Mouse (Mus musculus) CD4-positive helper T cell, adult 2 months (primary cell): ENCODE results near the gene Plekha4.
"Not testable (repeated sequence)": the region's sequence is repeated elsewhere in the genome, so short reads cannot be mapped to it uniquely, and the experiment has no call there.

Experiments
- DNase-seq: peaks from one replicate; pipeline ENCODE4 v3.0.0-alpha.2; 2012; ENCODE audit warnings: low read depth, missing footprints, low spot score

The Plekha4 gene

GRCm38 (mm10) chr7:45525809-45526473 is at the start of gene Plekha4, which contains the start of gene Ppp1r15a:
Plekha4 (plus strand) TSS chr7:45526330.
Ppp1r15a (minus strand) TSS chr7:45526268.
- peak; percentile 99 for DNase-seq

DNA sequence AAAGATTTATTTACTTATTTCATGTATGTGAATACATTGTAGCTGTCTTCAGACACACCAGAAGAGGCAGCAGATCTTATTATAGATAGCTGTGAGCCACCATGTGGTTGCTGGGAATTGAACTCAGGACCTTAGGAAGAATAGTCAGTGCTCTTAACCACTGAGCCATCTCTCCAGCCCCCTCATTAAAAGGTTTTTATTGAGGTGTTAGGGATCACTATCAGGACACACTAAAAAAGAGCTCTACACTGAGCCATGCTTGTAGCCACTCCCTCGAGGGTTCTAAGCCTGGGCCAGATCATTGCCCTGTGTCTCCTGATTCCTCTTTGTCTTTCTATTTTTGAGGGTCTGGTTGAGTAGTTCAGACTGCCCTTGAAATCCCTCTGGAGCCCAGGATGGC is 49.7 kb upstream of the Plekha4 start:
- no peak for DNase-seq

- DNase-seq = peak; percentile 68
Observed at GRCm38 (mm10) chr7:45477003-45477402, 49.1 kb upstream of the Plekha4 start.

DNA sequence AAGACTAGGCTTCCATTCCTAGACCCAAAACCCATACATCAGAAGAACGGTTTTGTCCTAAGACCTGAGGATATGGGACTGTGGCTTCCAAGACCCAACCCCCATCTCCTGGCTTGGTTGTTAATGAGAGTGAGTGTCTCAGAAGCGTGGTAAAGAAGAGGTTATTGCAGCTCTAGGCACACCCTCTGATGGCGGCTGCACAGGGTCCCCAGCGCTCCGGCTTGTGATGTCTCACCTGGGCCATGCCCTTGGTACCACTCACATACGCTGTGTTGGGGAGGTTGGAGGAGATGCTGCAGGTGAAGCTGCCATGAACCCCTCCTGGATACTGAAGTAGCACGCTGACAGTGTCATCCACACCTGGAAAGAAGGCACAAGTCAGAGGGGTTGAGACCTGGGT is 47.4 kb upstream of the Plekha4 start:
- DNase-seq = no peak

DNA sequence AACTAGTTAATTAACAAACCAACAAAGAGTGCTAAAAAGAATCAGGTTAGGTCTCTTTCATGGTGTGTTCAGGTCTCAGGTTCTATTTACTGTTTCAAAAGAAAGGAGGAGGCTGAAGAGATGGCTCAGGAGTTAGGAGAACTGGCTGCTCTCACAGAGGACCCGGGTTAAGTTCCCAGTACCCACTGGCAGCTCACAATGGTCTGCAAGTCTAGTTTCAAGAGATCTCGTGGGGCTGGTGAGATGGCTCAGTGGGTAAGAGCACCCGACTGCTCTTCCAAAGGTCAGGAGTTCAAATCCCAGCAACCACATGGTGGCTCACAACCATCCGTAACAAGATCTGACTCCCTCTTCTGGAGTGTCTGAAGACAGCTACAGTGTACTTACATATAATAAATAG is 45.8 kb upstream of the Plekha4 start:
- not testable (repeated sequence) for DNase-seq

- DNase-seq = peak; percentile 67
Observed at GRCm38 (mm10) chr7:45481374-45481927, 44.7 kb upstream of the Plekha4 start, which contains the start of gene Tulp2. Tulp2 (plus strand) TSS chr7:45481877.

DNA sequence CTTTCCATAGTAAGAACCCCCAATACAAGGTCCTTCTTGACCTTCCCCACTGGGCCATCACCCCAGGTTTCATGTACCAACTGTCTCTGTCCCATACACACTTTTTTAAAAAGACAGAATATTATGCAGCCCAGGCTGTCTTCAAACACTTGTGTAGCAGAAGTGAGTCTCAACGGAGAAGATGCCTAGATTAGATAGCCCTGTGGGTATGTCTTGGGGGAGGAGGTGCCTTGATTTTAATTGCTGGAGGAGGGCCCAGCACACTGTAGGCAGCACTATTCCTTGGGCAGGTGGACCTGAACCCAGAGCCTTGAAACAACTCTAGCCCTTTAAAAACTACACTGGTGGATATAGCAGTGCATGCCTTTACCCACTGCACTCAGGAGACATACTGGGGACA is 44.0 kb upstream of the Plekha4 start:
- DNase-seq = no peak

- not testable (repeated sequence) for DNase-seq
Observed at GRCm38 (mm10) chr7:45484985-45485384, 41.1 kb upstream of the Plekha4 start.

DNA sequence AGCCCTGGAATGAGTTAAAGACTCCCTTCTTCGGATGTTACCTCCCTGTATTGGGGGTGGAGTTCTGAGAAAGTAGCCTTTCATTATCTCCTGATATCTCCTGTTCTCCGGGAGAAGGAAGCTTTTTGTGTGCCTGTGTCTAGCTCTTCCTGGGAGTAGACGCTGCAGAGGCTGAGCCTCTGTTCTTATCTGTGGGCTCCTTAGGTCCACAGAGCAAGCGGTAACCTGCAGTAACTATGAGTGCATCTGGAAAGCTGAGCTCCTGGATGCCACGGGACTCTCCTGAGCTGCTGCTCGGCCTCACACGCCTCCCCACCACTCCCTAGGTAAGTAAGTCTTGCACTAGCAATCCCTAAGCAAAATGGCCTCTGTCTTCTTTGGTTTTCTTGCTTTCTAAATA is 40.0 kb upstream of the Plekha4 start:
- no peak for DNase-seq

GRCm38 (mm10) chr7:45486761-45487415 is 39.2 kb upstream of the Plekha4 start, which contains the start of gene Gm45808:
Gm45808 (minus strand) TSS chr7:45486811.
- no peak for DNase-seq

GRCm38 (mm10) chr7:45487861-45488292 is 38.3 kb upstream of the Plekha4 start:
- no peak for DNase-seq

DNA sequence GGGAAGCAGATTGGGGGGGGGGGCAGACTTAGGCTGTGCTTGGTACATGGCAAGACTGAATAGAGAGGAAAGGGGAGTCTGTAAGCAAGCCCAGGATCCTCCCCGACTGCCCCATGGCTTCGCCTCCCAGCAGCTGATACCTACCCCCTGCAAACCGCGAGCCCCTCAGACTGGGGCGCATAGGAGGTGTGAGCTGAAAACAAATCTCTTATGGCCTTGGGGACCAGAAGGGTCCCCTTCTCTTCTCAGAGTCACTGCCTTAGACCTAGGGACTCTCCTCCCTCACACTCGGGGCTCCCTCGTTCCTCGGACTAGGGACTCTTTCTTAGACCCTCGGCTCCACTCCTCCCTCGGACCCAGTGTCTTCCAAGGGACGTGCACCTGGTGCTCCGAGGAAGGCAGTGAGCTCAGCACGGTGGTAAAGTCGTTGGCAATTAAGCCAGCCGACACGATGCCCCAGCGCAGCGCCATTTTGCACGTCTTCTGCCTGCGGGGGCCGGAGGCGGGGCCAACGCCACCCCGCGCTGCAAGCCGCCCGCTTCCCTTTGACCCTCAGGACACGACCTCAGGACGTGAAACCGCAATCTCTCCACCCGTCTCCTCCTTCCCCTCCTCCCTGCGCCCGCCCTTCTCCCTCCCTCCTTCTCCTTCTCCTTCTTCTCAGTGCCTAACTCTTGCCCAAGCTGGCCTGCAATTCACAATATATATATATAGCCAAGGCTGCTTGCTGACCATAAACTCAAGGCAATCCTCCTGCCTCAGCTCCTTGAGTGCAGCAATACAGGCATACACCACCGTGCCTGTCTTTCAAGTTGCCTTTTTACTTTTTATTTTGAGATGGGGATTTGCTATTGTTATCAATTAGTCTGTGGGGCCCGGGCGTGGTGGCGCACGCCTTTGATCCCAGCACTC is 37.6 kb upstream of the Plekha4 start, which contains the start of gene Dhdh:
Dhdh (minus strand) TSS at position 513 of the 912 bp plus-strand sequence.
- DNase-seq = peak; percentile 44

DNA sequence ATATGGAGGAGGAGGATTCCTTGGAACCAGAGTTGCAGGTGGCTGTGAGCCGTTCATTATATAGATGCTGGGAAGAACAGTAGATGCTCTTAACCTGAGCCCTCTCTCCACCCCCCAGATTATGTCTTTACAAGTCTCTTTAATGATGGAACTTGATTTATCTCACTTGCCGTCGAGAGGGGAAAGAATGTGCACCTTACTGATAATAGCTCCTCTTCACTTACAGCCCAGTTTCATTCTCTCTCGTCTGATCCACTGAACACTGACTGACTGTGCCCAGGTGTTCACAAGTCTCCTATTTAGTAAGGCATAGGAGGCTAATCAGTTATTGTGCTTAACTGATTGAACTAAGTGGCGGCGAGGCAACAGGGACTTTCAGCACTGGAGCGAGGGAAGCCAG is 36.6 kb upstream of the Plekha4 start:
- no peak for DNase-seq

- DNase-seq = no peak
Observed at GRCm38 (mm10) chr7:45490822-45491221, 35.3 kb upstream of the Plekha4 start.

GRCm38 (mm10) chr7:45491264-45491663 is 34.9 kb upstream of the Plekha4 start:
- DNase-seq = no peak

DNA sequence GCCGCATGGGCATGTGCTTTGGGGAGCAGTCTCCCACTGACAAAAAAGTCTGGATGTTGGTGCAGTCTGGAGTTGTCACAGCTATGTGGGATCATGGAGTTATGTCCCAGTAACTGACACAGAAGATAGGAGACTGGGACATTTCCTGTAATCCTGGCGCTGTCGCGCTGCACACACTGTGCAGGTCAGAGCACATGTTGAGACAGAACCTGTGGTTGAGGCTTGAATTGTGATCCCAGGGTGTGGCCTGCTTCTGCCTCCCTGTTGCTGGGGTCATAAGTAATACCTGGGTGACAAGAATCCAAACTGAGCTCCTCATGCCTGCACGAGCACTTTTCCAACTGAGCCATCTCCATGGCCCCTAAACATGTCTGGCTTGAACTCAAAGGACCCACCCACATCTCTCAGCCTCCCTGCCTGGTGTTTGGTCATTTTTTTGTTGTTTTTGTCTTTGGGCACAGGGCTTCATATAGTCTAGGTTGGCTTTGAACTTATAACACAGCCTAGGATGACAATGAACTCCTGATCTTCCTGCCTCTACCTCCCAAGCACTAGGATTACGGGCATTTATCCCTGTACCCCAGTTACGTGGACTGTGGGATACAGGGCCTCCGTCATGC is 33.8 kb upstream of the Plekha4 start:
- no peak for DNase-seq

- no peak for DNase-seq
Observed at GRCm38 (mm10) chr7:45492951-45493350, 33.2 kb upstream of the Plekha4 start.

GRCm38 (mm10) chr7:45494548-45494947 is 31.6 kb upstream of the Plekha4 start:
- no peak for DNase-seq

GRCm38 (mm10) chr7:45498427-45498826 is 27.7 kb upstream of the Plekha4 start:
- DNase-seq = no peak

- no peak for DNase-seq
Observed at GRCm38 (mm10) chr7:45507583-45507982, 18.5 kb upstream of the Plekha4 start.

GRCm38 (mm10) chr7:45508561-45508960 is 17.6 kb upstream of the Plekha4 start:
- no peak for DNase-seq
